Mouse (Mus musculus) splenic B cell, adult 2 months (primary cell): Measurements from ENCODE around the gene Gm21897.

Experiments used
- DNase-seq: peaks from one replicate; pipeline ENCODE4 v3.0.0-alpha.2; 2011; ENCODE audit warnings: low read depth, low spot score
- H3K27me3 ChIP-seq: 2 replicates; pipeline ENCODE4 v1.6.1; 2012; ENCODE audit warnings: mild to moderate bottlenecking, low read length, moderate library complexity, mixed read lengths; ENCODE audit not compliant: control insufficient read depth, poor library complexity, insufficient read depth, severe bottlenecking
- H3K36me3 ChIP-seq: 2 replicates; pipeline ENCODE4 v1.6.1; 2012; ENCODE audit warnings: mild to moderate bottlenecking, low read length, moderate library complexity, mixed read lengths; ENCODE audit not compliant: control insufficient read depth, poor library complexity, insufficient read depth, severe bottlenecking

Gm21897 gene

DNA sequence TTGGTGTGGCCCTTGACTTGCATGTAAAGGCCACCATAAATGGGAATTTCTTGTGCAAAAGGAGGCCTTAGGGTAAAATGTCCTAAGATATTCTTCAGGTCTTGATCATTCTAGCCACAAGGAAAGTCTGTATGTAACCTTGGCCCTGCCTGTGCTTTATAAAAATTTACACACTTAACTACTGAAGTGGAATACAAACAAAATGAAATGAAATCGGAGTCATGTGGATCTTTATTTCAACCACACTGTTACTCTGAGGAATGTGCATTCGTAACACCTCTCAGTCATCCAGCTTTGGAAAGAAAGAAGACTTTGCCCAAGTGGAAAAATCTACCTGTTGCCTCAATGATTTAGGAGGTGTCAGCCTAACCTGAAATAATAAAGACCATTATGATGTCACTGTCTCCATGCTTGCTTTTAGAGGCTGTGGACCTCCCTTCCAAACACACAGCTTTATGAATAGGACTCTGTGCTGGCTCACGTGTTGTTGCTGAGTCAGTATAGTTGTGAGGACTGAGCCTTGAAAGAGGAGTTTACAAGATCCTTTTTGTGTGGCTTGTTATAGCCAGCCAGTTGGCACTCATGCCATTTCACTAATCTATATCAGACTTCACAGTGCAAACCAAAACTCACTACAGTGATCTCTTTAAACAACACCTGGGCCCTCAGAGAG, 42.0 kb downstream of the Gm21897 start:
- DNase-seq: no peak
- Histone ChIP-seq H3K36me3 (no peaks in the 10 kb centered on the region), H3K27me3 (no peaks in the 10 kb centered on the region)

DNA sequence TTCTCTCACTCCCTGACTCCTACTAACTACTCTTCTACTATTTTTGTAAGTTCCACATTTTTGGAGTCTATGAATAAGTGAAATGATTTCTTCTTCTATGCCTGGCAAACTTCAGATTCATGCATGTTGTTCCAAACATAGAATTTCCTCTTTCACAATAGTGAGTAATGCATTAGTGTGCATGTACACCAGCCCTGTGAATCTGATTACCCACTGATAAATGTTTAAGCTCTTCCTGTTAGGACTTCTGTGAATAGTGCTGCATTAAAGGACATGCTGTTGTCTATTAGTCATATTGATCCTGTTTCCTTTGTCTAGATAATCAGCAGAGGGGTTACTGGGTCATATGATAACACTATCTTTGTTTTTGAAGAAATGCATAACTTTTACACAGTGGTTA, 43.6 kb downstream of the Gm21897 start:
- no peak for DNase-seq
- no peaks in the 10 kb centered on the region for H3K27me3 ChIP-seq
- no peaks in the 10 kb centered on the region for H3K36me3 ChIP-seq
